Mouse (Mus musculus) liver, embryonic 12.5 days (tissue): ENCODE measurements at regions not wholly inside any gene's neighbourhood (a gene's known extent, or its start where the extent isn't known, plus 50 kb on each side); places are given as distances from the start of the nearest gene placed in this dataset.

ENCODE experiments used
- ATAC-seq: fragments of 200-750 bp; cut with Nextera tagmentation; 2 replicates; pipeline ENCODE4 v1.8.0; 2017; ENCODE audit warnings: moderate number of reproducible peaks, mild to moderate bottlenecking, moderate library complexity
- H3K27ac ChIP-seq: fragments of 300-500 bp; sonication (generic); 2 replicates; pipeline ENCODE4 v1.5.1; 2016; ENCODE audit warnings: mild to moderate bottlenecking
- H3K27me3 ChIP-seq: fragments of 300-500 bp; sonication (generic); replicated peaks from 2 replicates; pipeline ENCODE4 v1.6.1; 2016; ENCODE audit warnings: mild to moderate bottlenecking, moderate library complexity
- H3K36me3 ChIP-seq: fragments of 300-500 bp; sonication (generic); 2 replicates; pipeline ENCODE4 v1.6.1; 2016; ENCODE audit warnings: mild to moderate bottlenecking, moderate library complexity
- H3K4me1 ChIP-seq: fragments of 300-500 bp; sonication (generic); 2 replicates; pipeline ENCODE4 v1.6.1; 2016
- H3K4me2 ChIP-seq: fragments of 300-500 bp; sonication (generic); 2 replicates; pipeline ENCODE4 v1.6.1; 2016; ENCODE audit warnings: mild to moderate bottlenecking, moderate library complexity
- H3K4me3 ChIP-seq: fragments of 300-500 bp; sonication (generic); 2 replicates; pipeline ENCODE4 v1.5.1; 2016; ENCODE audit warnings: mild to moderate bottlenecking, moderate library complexity
- H3K9ac ChIP-seq: fragments of 300-500 bp; sonication (generic); 2 replicates; pipeline ENCODE4 v1.6.1; 2016; ENCODE audit warnings: mild to moderate bottlenecking, moderate library complexity
- H3K9me3 ChIP-seq: fragments of 300-500 bp; sonication (generic); replicated peaks from 2 replicates; pipeline ENCODE4 v1.6.1; 2016; ENCODE audit warnings: mild to moderate bottlenecking, moderate library complexity
- WGBS: fragments of 180-500 bp; shearing (Covaris S2); methylation state at CpG from one replicate; pipeline ENCODE4 v1.1.7; 2016; ENCODE audit not compliant: insufficient replicate concordance; 5-methylcytosine and 5-hydroxymethylcytosine counted together

GRCm38 (mm10) chr10:96363867-96364266 is 227.5 kb downstream of the Gm5426 start:
- Histone ChIP-seq H3K9me3 (no peaks in the 10 kb centered on the region), H3K4me1 (0 out of 2 replicates have a peak, but pooled peaks cover 3% of the 10 kb centered on the region), H3K9ac (no peak overlapping the region), H3K27ac (no peak overlapping the region), H3K27me3 (no peaks in the 10 kb centered on the region), H3K36me3 (no peaks in the 10 kb centered on the region), H3K4me3 (no peak overlapping the region), H3K4me2 (no peak overlapping the region)
- 62% methylated on average over 4 of the region's 4 CpGs for WGBS
- no peak for ATAC-seq

- ATAC-seq = no peak
- Histone ChIP-seq H3K4me3 (no peak overlapping the region), H3K4me2 (no peak overlapping the region), H3K4me1 (0 out of 2 replicates have a peak, but pooled peaks cover 3% of the 10 kb centered on the region), H3K9me3 (no peaks in the 10 kb centered on the region), H3K27ac (no peak overlapping the region), H3K27me3 (no peaks in the 10 kb centered on the region), H3K9ac (no peak overlapping the region), H3K36me3 (no peaks in the 10 kb centered on the region)
- whole genome bisulfite sequencing = 58% methylated on average over 3 of the region's 3 CpGs
Measured at GRCm38 (mm10) chr10:96365101-96365500, 228.7 kb downstream of the Gm5426 start.

- H3K36me3 ChIP-seq = no peaks in the 10 kb centered on the region
- H3K9me3 ChIP-seq = no peaks in the 10 kb centered on the region
- H3K4me1 ChIP-seq = 0 out of 2 replicates have a peak, but pooled peaks cover 3% of the 10 kb centered on the region
- ATAC-seq = no peak
- WGBS = 69% methylated on average over 2 of the region's 2 CpGs
- H3K27ac ChIP-seq = no peak overlapping the region
- H3K9ac ChIP-seq = no peak overlapping the region
- no peak overlapping the region for H3K4me2 ChIP-seq
- H3K27me3 ChIP-seq = no peaks in the 10 kb centered on the region
- no peak overlapping the region for H3K4me3 ChIP-seq
Measured at GRCm38 (mm10) chr10:96366871-96367270, 230.5 kb downstream of the Gm5426 start.

- Histone ChIP-seq H3K27me3 (no peaks in the 10 kb centered on the region), H3K36me3 (no peaks in the 10 kb centered on the region), H3K27ac (no peak overlapping the region), H3K4me2 (no peak overlapping the region), H3K4me1 (no peaks in the 10 kb centered on the region), H3K9me3 (no peaks in the 10 kb centered on the region), H3K9ac (no peak overlapping the region), H3K4me3 (no peak overlapping the region)
- 55% methylated on average over 21 of the region's 21 CpGs for WGBS
- no peak for ATAC-seq
Measured at GRCm38 (mm10) chr10:96370547-96371320, 234.3 kb downstream of the Gm5426 start.

GRCm38 (mm10) chr10:96371321-96371653 is 234.9 kb downstream of the Gm5426 start:
- 65% methylated on average over 14 of the region's 14 CpGs for WGBS
- H3K4me3 ChIP-seq = no peak overlapping the region
- no peaks in the 10 kb centered on the region for H3K27me3 ChIP-seq
- no peak overlapping the region for H3K9ac ChIP-seq
- H3K36me3 ChIP-seq = no peaks in the 10 kb centered on the region
- H3K9me3 ChIP-seq = no peaks in the 10 kb centered on the region
- H3K4me2 ChIP-seq = no peak overlapping the region
- no peak for ATAC-seq
- no peaks in the 10 kb centered on the region for H3K4me1 ChIP-seq
- H3K27ac ChIP-seq = no peak overlapping the region

- no peak overlapping the region for H3K4me3 ChIP-seq
- H3K4me2 ChIP-seq = no peak overlapping the region
- ATAC-seq = no peak
- no peak overlapping the region for H3K27ac ChIP-seq
- H3K9ac ChIP-seq = no peak overlapping the region
- H3K4me1 ChIP-seq = no peaks in the 10 kb centered on the region
- H3K27me3 ChIP-seq = no peaks in the 10 kb centered on the region
- WGBS = 66% methylated on average over 11 of the region's 11 CpGs
- H3K9me3 ChIP-seq = no peaks in the 10 kb centered on the region
- H3K36me3 ChIP-seq = no peaks in the 10 kb centered on the region
Measured at GRCm38 (mm10) chr10:96372616-96373346, 236.4 kb downstream of the Gm5426 start.

- Histone ChIP-seq H3K9ac (no peak overlapping the region), H3K9me3 (no peaks in the 10 kb centered on the region), H3K4me2 (no peak overlapping the region), H3K27me3 (no peaks in the 10 kb centered on the region), H3K27ac (no peak overlapping the region; the same call in 1 of the 2 replicates), H3K4me1 (no peaks in the 10 kb centered on the region), H3K4me3 (no peak overlapping the region), H3K36me3 (no peaks in the 10 kb centered on the region)
- no peak for ATAC-seq
- 38% methylated on average over 7 of the region's 7 CpGs for WGBS
Measured at GRCm38 (mm10) chr10:96373481-96373880, 237.1 kb downstream of the Gm5426 start.

GRCm38 (mm10) chr10:96374293-96375069 is 238.1 kb downstream of the Gm5426 start:
- 38% methylated on average over 12 of the region's 12 CpGs for WGBS
- Histone ChIP-seq H3K4me2 (no peak overlapping the region), H3K27ac (peak overlapping the region; percentile 30; the same call in 1 of the 2 replicates)

GRCm38 (mm10) chr10:96375070-96375447 is 238.7 kb downstream of the Gm5426 start:
- Histone ChIP-seq H3K4me2 (no peak overlapping the region), H3K9ac (no peak overlapping the region), H3K4me3 (no peak overlapping the region), H3K27ac (peak overlapping the region; percentile 30; the same call in 1 of the 2 replicates), H3K9me3 (no peaks in the 10 kb centered on the region), H3K27me3 (no peaks in the 10 kb centered on the region), H3K4me1 (no peaks in the 10 kb centered on the region), H3K36me3 (no peaks in the 10 kb centered on the region)
- ATAC-seq = no peak
- 80% methylated on average over 3 of the region's 3 CpGs for WGBS

More at GRCm38 (mm10) chr10:96374293-96375069, 238.1 kb downstream of the Gm5426 start:
- Histone ChIP-seq H3K36me3 (no peaks in the 10 kb centered on the region), H3K9ac (no peak overlapping the region), H3K27me3 (no peaks in the 10 kb centered on the region), H3K9me3 (no peaks in the 10 kb centered on the region), H3K4me1 (no peaks in the 10 kb centered on the region), H3K4me3 (no peak overlapping the region)
- 0 out of 2 replicates have a peak, but pooled peaks have one; percentile 32 for ATAC-seq

GRCm38 (mm10) chr10:96377549-96377948 is 239.3 kb upstream of the Btg1 start:
- H3K36me3 ChIP-seq = no peaks in the 10 kb centered on the region
- no peak overlapping the region for H3K9ac ChIP-seq
- no peaks in the 10 kb centered on the region for H3K4me1 ChIP-seq
- no peak overlapping the region for H3K27ac ChIP-seq
- WGBS = 55% methylated on average over 4 of the region's 4 CpGs
- H3K9me3 ChIP-seq = no peaks in the 10 kb centered on the region
- no peak overlapping the region for H3K4me3 ChIP-seq
- no peak overlapping the region for H3K4me2 ChIP-seq
- no peaks in the 10 kb centered on the region for H3K27me3 ChIP-seq
- no peak for ATAC-seq

- Histone ChIP-seq H3K36me3 (no peaks in the 10 kb centered on the region), H3K4me3 (no peak overlapping the region), H3K27ac (no peak overlapping the region), H3K4me2 (no peak overlapping the region), H3K27me3 (no peaks in the 10 kb centered on the region), H3K4me1 (no peaks in the 10 kb centered on the region), H3K9ac (no peak overlapping the region), H3K9me3 (no peaks in the 10 kb centered on the region)
- 46% methylated on average over 9 of the region's 9 CpGs for WGBS
- ATAC-seq = no peak
Measured at GRCm38 (mm10) chr10:96379016-96379771, 237.6 kb upstream of the Btg1 start.
